Mouse (Mus musculus) olfactory bulb, adult 2 months (tissue): ENCODE results near the gene Wfdc17. TPM values are rescaled to one million over a fixed set of nuclear protein-coding genes. Genes with fewer than 3 reads are reported as not detected.

ENCODE experiments used
- H3K27ac ChIP-seq: fragments of 200-500 bp; 2 replicates; pipeline ENCODE4 v1.5.1; 2012; ENCODE audit warnings: low read depth, low read length; ENCODE audit not compliant: insufficient read depth
- H3K4me1 ChIP-seq: fragments of 200-500 bp; 2 replicates; pipeline ENCODE4 v1.6.1; 2012; ENCODE audit warnings: low read length; ENCODE audit not compliant: control insufficient read depth, insufficient read depth
- H3K4me3 ChIP-seq: fragments of 200-500 bp; 2 replicates; pipeline ENCODE4 v1.5.1; 2012; ENCODE audit warnings: mild to moderate bottlenecking, low read depth, low read length, moderate library complexity; ENCODE audit not compliant: insufficient read depth
- CTCF ChIP-seq: fragments of 200-500 bp; IDR thresholded peaks from 2 replicates; pipeline ENCODE4 v1.5.1; 2012; ENCODE audit warnings: low read depth, mild to moderate bottlenecking, low read length, moderate library complexity; ENCODE audit not compliant: insufficient read depth
- POLR2A ChIP-seq: fragments of 200-500 bp; IDR thresholded peaks from 2 replicates; pipeline ENCODE4 v1.6.1; 2012; ENCODE audit warnings: mild to moderate bottlenecking, low read depth, low read length, moderate library complexity; ENCODE audit not compliant: insufficient read depth
- WGBS: fragments of 180-500 bp; shearing (Covaris S2); methylation state at CpG from one replicate; pipeline ENCODE4 v1.1.7; 2018; 5-methylcytosine and 5-hydroxymethylcytosine counted together
- polyA plus RNA-seq: library from polyadenylated mRNA; stranded (reverse); fragments of >200 nt; gene quantifications from 2 replicates; pipeline ENCODE4 v1.2.4, GENCODE M21; 2012; ENCODE audit warnings: low replicate concordance; ENCODE audit not compliant: missing spikeins, insufficient read depth, insufficient read length

Wfdc17 gene
- polyA plus RNA-seq, 1 experiment, result not detected

DNA sequence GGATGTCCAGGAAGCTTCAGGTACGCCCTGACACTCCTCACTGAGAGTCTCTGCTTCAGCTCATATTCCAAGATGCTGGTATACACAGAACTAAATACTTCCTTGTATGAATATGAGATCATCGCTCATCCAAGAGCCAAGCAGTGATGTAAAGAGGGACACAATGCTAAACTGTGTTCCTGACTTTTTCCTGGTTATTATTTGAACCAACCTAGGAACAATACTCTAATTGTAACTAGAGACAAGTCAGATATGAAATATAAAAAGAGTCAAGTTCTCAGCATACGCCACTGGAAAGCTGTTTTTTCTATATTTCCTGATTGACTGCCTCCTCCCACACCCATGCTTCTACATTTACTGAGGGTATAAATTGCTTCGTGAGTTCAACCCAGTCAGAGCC is 4.9 kb downstream of the Wfdc17 start, which contains the start of gene Wfdc18:
Gene Wfdc18, plus strand, starts transcription at position 301 of the 400 bp plus-strand sequence.
- TF ChIP-seq POLR2A (no peak), CTCF (no peak)
- Histone ChIP-seq H3K4me1 (no peaks in the 10 kb centered on the region), H3K27ac (no peak within 1 kb of the TSS), H3K4me3 (no peak within 1 kb of the TSS)
- WGBS, result 68% methylated on average over 4 of the region's 4 CpGs

- Histone ChIP-seq H3K4me3 (no peak overlapping the region), H3K4me1 (no peaks in the 10 kb centered on the region), H3K27ac (no peak overlapping the region)
- WGBS, result 88% methylated on average over 5 of the region's 5 CpGs
- no peak for TF ChIP-seq CTCF
- TF ChIP-seq POLR2A, result no peak
Measured at GRCm38 (mm10) chr11:83709683-83710082, 5.9 kb downstream of the Wfdc17 start.

GRCm38 (mm10) chr11:83712671-83713070 is 8.9 kb downstream of the Wfdc17 start:
- 59% methylated on average over 1 of the region's 1 CpGs for WGBS
- TF ChIP-seq CTCF (no peak), POLR2A (no peak)
- Histone ChIP-seq H3K4me3 (no peak overlapping the region), H3K4me1 (no peaks in the 10 kb centered on the region), H3K27ac (no peak overlapping the region)

DNA sequence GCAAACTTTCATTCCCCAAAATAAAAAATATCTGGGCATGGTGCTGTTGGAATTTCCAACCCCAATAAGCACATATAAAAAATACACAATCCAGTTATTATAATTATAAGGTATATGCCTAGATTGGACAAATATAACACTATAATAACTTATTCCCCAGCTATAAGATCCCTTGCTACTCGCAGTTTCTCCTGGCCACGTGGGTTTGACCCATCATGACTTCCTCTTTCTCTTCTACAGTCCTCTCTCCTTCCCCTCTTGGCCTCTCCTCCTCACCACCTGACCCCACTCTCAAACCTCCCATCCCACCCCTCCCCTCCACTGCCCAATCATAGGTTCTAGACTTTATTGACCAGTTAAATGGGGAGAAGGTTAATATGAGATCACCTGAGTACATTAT is 10.1 kb downstream of the Wfdc17 start:
- H3K4me1 ChIP-seq, result no peaks in the 10 kb centered on the region
- H3K4me3 ChIP-seq, result no peak overlapping the region
- no peak overlapping the region for H3K27ac ChIP-seq
- no peak for TF ChIP-seq POLR2A
- no peak for TF ChIP-seq CTCF
- 76% methylated on average over 2 of the region's 2 CpGs for WGBS

GRCm38 (mm10) chr11:83717042-83717665 is 13.4 kb downstream of the Wfdc17 start:
- no peak overlapping the region for H3K4me3 ChIP-seq
- no peak overlapping the region for H3K27ac ChIP-seq
- no peaks in the 10 kb centered on the region for H3K4me1 ChIP-seq
- no peak for TF ChIP-seq CTCF
- no peak for TF ChIP-seq POLR2A
- WGBS, result 84% methylated on average over 6 of the region's 6 CpGs

GRCm38 (mm10) chr11:83720766-83721165 is 17.0 kb downstream of the Wfdc17 start:
- H3K4me3 ChIP-seq, result no peak overlapping the region
- no peak for TF ChIP-seq CTCF
- no peak for TF ChIP-seq POLR2A
- no peak overlapping the region for H3K27ac ChIP-seq
- H3K4me1 ChIP-seq, result no peaks in the 10 kb centered on the region

- Histone ChIP-seq H3K4me3 (no peak overlapping the region), H3K27ac (no peak overlapping the region), H3K4me1 (no peaks in the 10 kb centered on the region)
- WGBS, result 67% methylated on average over 3 of the region's 3 CpGs
- no peak for TF ChIP-seq POLR2A
- no peak for TF ChIP-seq CTCF
Measured at GRCm38 (mm10) chr11:83728757-83729432, 25.1 kb downstream of the Wfdc17 start.

DNA sequence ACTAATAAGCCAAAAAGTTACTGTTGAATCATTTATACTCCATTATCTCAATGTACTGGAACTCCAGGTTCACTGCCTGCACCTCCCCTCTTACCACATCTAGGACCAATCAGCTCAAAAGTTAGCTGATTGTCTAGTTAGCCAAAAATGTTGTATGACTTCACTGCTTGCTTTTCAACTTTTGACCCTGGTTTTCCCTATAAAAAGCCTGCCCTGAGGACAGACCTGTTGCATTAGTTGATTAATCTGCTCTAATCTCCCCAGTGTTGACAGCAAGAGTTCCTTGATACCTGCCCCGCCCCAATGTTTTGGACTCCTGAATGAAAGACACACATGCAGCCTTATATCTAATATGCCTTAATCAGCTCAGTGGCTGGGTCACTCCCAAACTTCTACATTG is 27.3 kb downstream of the Wfdc17 start:
- 89% methylated on average over 1 of the region's 1 CpGs for WGBS
- H3K27ac ChIP-seq, result no peak overlapping the region
- H3K4me3 ChIP-seq, result no peak overlapping the region
- TF ChIP-seq POLR2A (no peak), CTCF (no peak)
- no peaks in the 10 kb centered on the region for H3K4me1 ChIP-seq

DNA sequence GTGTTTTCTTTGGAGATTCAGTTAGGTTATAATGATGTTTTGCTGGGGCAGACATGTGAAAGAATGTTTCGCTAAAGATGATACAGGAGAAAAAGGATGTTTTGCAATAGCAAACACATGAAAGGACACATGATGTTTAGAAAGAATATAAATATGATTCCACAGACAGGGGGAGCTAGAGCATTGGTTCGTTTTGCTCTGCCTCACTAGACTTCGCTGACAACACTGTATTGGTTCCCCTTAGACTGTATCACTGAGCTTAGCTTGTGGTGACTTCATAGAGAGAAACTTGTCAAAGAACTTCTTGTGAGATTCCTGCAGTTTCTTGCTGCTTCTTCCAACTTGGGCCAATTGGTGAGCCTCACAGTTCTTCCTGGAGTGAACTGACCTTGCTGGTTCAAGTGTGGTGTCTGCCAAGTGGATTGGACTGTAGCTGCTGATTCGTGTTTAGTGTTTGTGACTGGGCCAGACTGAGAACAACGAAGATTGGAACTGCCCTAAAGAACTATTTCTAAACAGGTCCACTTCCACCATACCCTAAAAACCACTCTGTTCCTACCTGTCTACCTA is 29.4 kb downstream of the Wfdc17 start:
- Histone ChIP-seq H3K27ac (no peak overlapping the region), H3K4me3 (no peak overlapping the region), H3K4me1 (no peaks in the 10 kb centered on the region)
- 83% methylated on average over 5 of the region's 5 CpGs for WGBS
- no peak for TF ChIP-seq CTCF
